ENCODE assay signal across 7 mouse cellular contexts in genomic region chr10:85829085-85829853, GRCm38 (mm10). TPM values are rescaled to one million over a fixed set of nuclear protein-coding genes. Genes with fewer than 3 reads are reported as not detected.
DNase-seq lines count a peak whose midpoint lies in the region; ATAC-seq lines count a peak whose summit lies in the region.
"Not testable (repeated sequence)": the region's sequence is repeated elsewhere in the genome, so short reads cannot be mapped to it uniquely, and the experiment has no call there.

Pwp1 (plus strand) TSS chr10:85829494.

- H3K27me3 ChIP-seq in intestine, embryonic 14.5 days (replicated peaks; ENCODE audit: control insufficient read depth, insufficient read depth, low read length) = not testable (repeated sequence)

- not testable (repeated sequence) for H3K4me1 ChIP-seq in intestine, embryonic 14.5 days (replicated peaks; ENCODE audit: control insufficient read depth, insufficient read depth, low read length)

- H3K9me3 ChIP-seq in intestine, embryonic 14.5 days (ENCODE audit: control insufficient read depth, low read length) = not testable (repeated sequence)

- WGBS in intestine, embryonic 14.5 days = 3% methylated on average over 47 of the region's 49 CpGs

- H3K4me3 ChIP-seq in intestine, embryonic 14.5 days (ENCODE audit: low read depth, low read length) = peak within 1 kb of the TSS; percentile 47

- peak; percentile 55 for DNase-seq in adrenal gland, adult 2 months
- DNase-seq in embryo, embryonic 11 days = peak; percentile 67
- DNase-seq in gastrocnemius, postnatal 25 days = peak; percentile 8
- DNase-seq in intestine, embryonic 14.5 days (ENCODE audit: low spot score) = peak; percentile 79
- DNase-seq in left cerebral cortex, postnatal 14 days (ENCODE audit: low spot score in 2 of 2) = peak; percentile 16 to 31
- DNase-seq in right cerebral cortex, postnatal 14 days = peak; percentile 35

- not testable (repeated sequence) for H3K36me3 ChIP-seq in intestine, embryonic 14.5 days (ENCODE audit: control insufficient read depth, insufficient read depth, low read length)

- H3K4me2 ChIP-seq in intestine, embryonic 14.5 days (ENCODE audit: low read length) = peak within 1 kb of the TSS; percentile 86

- not testable (repeated sequence) for H3K27ac ChIP-seq in intestine, embryonic 14.5 days (ENCODE audit: low read depth)

- ATAC-seq in intestine, embryonic 14.5 days (replicated peaks; ENCODE audit: low FRiP score, low TSS enrichment, low read depth) = peak; percentile 86
- peak; percentile 90 for ATAC-seq in megakaryocyte progenitor cell, adult 5-6 weeks (replicated peaks; ENCODE audit: poor library complexity)

- intact Hi-C loops in left cerebral cortex, postnatal 14 days (cut with DNase I) = not testable (repeated sequence)

- peak within 1 kb of the TSS; percentile 55 for H3K9ac ChIP-seq in intestine, embryonic 14.5 days (ENCODE audit: low read length)

RNA-seq across cellular contexts. Expression of gene Pwp1, which starts in this region (rescaled TPM):
- total RNA-seq in adrenal gland, adult 2 months (2021) = 10 to 100 TPM; 18.0 to 19.9 TPM
- 3.8 and 4.6 TPM in 2 replicates for polyA plus RNA-seq in adrenal gland, adult 2 months (2012; rRNA removed)
- 10 to 100 TPM; 13.4 to 14.9 TPM for total RNA-seq in gastrocnemius, postnatal 25 days (2021)
- 82.1 and 85.0 TPM in 2 replicates for polyA plus RNA-seq in intestine, embryonic 14.5 days (2014; fragmentation: Nextera tagmentation; extraction: Ambion mirVana)
- 10 to 100 TPM; 15.9 to 19.1 TPM for total RNA-seq in left cerebral cortex, postnatal 14 days (2021)
- 67.0 and 70.3 TPM in 2 replicates for total RNA-seq in megakaryocyte progenitor cell, adult 5-6 weeks (2015)
- 71.7 and 81.4 TPM in 2 replicates for total RNA-seq in megakaryocyte progenitor cell, adult 5-6 weeks (2017)

Comparison
In these comparisons a context has a peak if more than half of its experiments do, and no peak if none do; other contexts are left out.
1. RNA of gene Pwp1 (polyA plus RNA-seq): 82.1 to 85.0 TPM in intestine, embryonic 14.5 days; 3.8 to 4.6 TPM in adrenal gland, adult 2 months; every median in the first group is over 10 times any median in the second.
2. DNase-seq: peak in every context shown above with its lines; median percentile 79 in intestine, embryonic 14.5 days; 67 in embryo, embryonic 11 days; 55 in adrenal gland, adult 2 months; 35 in right cerebral cortex, postnatal 14 days; 24 in left cerebral cortex, postnatal 14 days; 8 in gastrocnemius, postnatal 25 days.